Mouse (Mus musculus): ENCODE results near the gene Pilra. TPM values are rescaled to one million over a fixed set of nuclear protein-coding genes. Genes with fewer than 3 reads are reported as not detected.
"Not testable (repeated sequence)": the region's sequence is repeated elsewhere in the genome, so short reads cannot be mapped to it uniquely, and the experiment has no call there.

Gene Pilra
- polyA plus RNA-seq, 1 experiment from 2014 or later: 0.29 TPM

DNA sequence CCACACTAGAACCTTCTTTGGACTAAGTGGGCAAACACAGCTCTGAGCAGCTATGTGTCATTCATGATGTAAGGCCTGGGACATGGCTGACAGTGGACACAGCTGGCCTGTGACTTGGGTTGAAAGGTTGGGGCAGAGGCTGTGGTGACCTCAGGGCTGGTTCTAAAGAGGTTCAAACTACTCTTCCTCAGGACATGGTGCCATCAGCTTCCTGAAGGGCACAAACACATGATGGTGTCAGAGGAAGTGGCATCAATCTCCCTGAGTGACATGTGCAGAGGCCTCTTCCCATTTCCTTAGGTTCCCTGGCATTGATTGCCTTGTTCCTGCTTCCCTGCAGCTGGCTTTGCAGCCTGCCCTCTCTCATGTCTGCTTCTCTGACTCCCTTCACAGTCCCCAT is 1.0 kb upstream of the Pilra start:
- not testable (repeated sequence) for H3K36me3 ChIP-seq; H3K27ac ChIP-seq; DNase-seq (ENCODE audit: low spot score); H3K4me1 ChIP-seq (replicated peaks); H3K9me3 ChIP-seq; H3K27me3 ChIP-seq (ENCODE audit: insufficient read depth, poor library complexity, severe bottlenecking); H3K4me3 ChIP-seq

- Histone ChIP-seq H3K36me3 (no peaks in the 10 kb centered on the region), H3K9me3 (no peaks in the 10 kb centered on the region), H3K4me3 (no peak overlapping the region), H3K4me1 (replicated peaks) (no peaks in the 10 kb centered on the region), H3K27ac (no peak overlapping the region), H3K27me3 (ENCODE audit: insufficient read depth, poor library complexity, severe bottlenecking) (no peaks in the 10 kb centered on the region)
- no peak for DNase-seq (ENCODE audit: low spot score)
Measured at GRCm38 (mm10) chr5:137836611-137837010, 530 bp upstream of the Pilra start.

DNA sequence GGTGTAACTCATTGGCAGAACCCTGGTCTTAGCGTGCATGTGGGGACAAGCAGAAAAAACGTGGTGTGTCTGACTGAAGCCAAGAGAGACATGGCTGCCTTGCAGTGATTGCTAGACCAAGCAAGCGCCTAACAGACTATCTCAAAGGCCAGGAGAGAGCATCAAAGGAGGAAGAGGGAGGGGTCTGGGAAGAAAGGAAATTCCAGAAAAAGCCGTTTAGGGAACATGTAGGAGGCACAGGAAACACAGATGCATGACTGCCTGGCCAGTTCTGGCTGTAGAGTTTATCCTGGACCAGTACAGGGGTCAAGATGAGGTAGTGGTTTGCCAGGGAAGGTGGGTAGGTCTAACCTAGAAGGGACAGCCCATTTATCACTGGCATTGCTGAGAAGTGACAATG is 2.6 kb downstream of the Pilra start:
- H3K4me1 ChIP-seq (replicated peaks): no peaks in the 10 kb centered on the region
- no peaks in the 10 kb centered on the region for H3K9me3 ChIP-seq
- no peaks in the 10 kb centered on the region for H3K36me3 ChIP-seq
- H3K4me3 ChIP-seq: no peak overlapping the region
- H3K27me3 ChIP-seq (ENCODE audit: insufficient read depth, poor library complexity, severe bottlenecking): no peaks in the 10 kb centered on the region
- no peak for DNase-seq (ENCODE audit: low spot score)
- 63% methylated on average over 4 of the region's 4 CpGs for WGBS
- H3K27ac ChIP-seq: no peak overlapping the region

- 77% methylated on average over 6 of the region's 6 CpGs for WGBS
Measured at GRCm38 (mm10) chr5:137831506-137831905, 4.6 kb downstream of the Pilra start.

GRCm38 (mm10) chr5:137831106-137831505 is 5.0 kb downstream of the Pilra start:
- H3K27me3 ChIP-seq (ENCODE audit: insufficient read depth, poor library complexity, severe bottlenecking): no peaks in the 10 kb centered on the region
- H3K4me3 ChIP-seq: no peak overlapping the region
- DNase-seq (ENCODE audit: low spot score): no peak
- H3K27ac ChIP-seq: no peak overlapping the region
- no peaks in the 10 kb centered on the region for H3K9me3 ChIP-seq
- no peaks in the 10 kb centered on the region for H3K4me1 ChIP-seq (replicated peaks)
- no peaks in the 10 kb centered on the region for H3K36me3 ChIP-seq
- 90% methylated on average over 4 of the region's 4 CpGs for WGBS

More at GRCm38 (mm10) chr5:137831506-137831905, 4.6 kb downstream of the Pilra start:
- H3K4me1 ChIP-seq (replicated peaks): no peaks in the 10 kb centered on the region
- no peaks in the 10 kb centered on the region for H3K9me3 ChIP-seq
- DNase-seq (ENCODE audit: low spot score): no peak
- no peak overlapping the region for H3K4me3 ChIP-seq
- H3K27me3 ChIP-seq (ENCODE audit: insufficient read depth, poor library complexity, severe bottlenecking): no peaks in the 10 kb centered on the region
- no peak overlapping the region for H3K27ac ChIP-seq
- H3K36me3 ChIP-seq: no peaks in the 10 kb centered on the region

- Histone ChIP-seq H3K27ac (no peak overlapping the region), H3K27me3 (ENCODE audit: insufficient read depth, poor library complexity, severe bottlenecking) (no peaks in the 10 kb centered on the region), H3K9me3 (no peaks in the 10 kb centered on the region), H3K36me3 (no peaks in the 10 kb centered on the region), H3K4me1 (replicated peaks) (no peaks in the 10 kb centered on the region), H3K4me3 (no peak overlapping the region)
- no peak for DNase-seq (ENCODE audit: low spot score)
- 88% methylated on average over 7 of the region's 7 CpGs for WGBS
Measured at GRCm38 (mm10) chr5:137830238-137830637, 5.8 kb downstream of the Pilra start.

DNA sequence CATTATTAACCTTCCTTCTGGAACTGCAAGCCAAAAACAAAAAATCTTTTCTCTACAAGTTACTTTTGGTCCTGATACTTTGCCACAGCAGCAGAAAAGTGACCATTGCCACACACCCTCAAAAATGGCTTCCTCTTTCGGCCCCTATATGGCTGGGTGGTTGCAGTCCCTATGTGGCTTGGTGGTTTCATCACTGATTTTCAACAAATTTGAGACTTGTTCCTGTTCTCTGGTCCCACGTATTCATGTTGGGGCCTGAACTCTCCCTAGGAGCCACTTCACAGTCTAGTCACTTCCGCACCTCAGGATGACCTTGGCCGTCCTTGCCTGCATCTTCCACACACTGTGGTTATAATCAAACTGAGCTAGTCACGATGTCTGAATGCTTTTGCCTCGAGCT is 7.4 kb downstream of the Pilra start:
- Histone ChIP-seq H3K27ac (no peak overlapping the region), H3K4me3 (no peak overlapping the region), H3K9me3 (no peaks in the 10 kb centered on the region), H3K4me1 (replicated peaks) (no peaks in the 10 kb centered on the region), H3K36me3 (no peaks in the 10 kb centered on the region), H3K27me3 (ENCODE audit: insufficient read depth, poor library complexity, severe bottlenecking) (no peaks in the 10 kb centered on the region)
- no peak for DNase-seq (ENCODE audit: low spot score)
- WGBS: 91% methylated on average over 6 of the region's 6 CpGs

- Histone ChIP-seq H3K27me3 (ENCODE audit: insufficient read depth, poor library complexity, severe bottlenecking) (no peaks in the 10 kb centered on the region), H3K27ac (no peak overlapping the region), H3K36me3 (no peaks in the 10 kb centered on the region), H3K4me1 (replicated peaks) (0 out of 2 replicates have a peak, but pooled peaks cover 3% of the 10 kb centered on the region), H3K9me3 (no peaks in the 10 kb centered on the region), H3K4me3 (no peak overlapping the region)
- DNase-seq (ENCODE audit: low spot score): no peak
- WGBS: 67% methylated on average over 7 of the region's 7 CpGs
Measured at GRCm38 (mm10) chr5:137826421-137826820, 9.7 kb downstream of the Pilra start.

DNA sequence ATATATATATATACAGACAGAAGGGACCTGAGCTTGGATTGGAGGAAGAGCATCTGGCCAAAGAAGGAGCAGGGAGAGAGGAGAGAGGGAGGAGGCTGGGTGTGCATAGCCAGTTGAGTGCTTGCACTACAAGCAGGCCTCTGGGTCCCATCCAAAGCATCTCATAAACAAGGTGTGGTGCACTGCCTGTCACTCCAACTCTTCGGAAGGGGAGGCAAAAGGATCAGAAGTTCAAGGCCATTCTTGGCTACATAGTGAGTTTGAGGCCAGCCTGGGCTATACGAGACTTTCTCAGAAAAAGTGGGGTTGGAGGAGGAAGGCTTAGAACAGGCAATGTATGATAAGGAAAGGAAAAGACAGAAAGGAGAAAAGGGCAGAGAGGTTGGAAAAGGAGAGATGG is 10.1 kb downstream of the Pilra start:
- Histone ChIP-seq H3K4me3 (no peak overlapping the region), H3K9me3 (no peaks in the 10 kb centered on the region), H3K27ac (no peak overlapping the region), H3K27me3 (ENCODE audit: insufficient read depth, poor library complexity, severe bottlenecking) (no peaks in the 10 kb centered on the region), H3K36me3 (no peaks in the 10 kb centered on the region), H3K4me1 (replicated peaks) (0 out of 2 replicates have a peak, but pooled peaks cover 3% of the 10 kb centered on the region)
- 81% methylated on average over 2 of the region's 2 CpGs for WGBS
- DNase-seq (ENCODE audit: low spot score): no peak

DNA sequence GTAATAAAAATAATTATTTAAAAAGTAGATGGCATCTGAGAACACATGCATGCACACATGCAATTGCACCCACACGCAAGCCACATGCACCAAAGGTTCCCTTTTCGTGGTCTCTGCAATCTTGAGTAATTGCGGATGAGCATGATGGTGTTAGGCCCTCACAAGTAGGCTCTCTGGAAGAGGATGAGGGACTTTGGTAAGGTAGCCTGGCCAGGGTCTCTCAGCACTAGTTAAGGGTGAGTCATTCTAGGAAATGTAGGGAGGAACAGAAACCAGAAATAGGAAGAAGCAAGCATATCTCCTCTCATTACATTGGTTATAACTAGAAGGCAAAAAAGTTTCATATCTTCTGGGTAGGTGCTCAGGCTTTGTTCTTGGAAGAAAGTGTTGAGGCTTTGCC is 11.1 kb downstream of the Pilra start:
- Histone ChIP-seq H3K27me3 (ENCODE audit: insufficient read depth, poor library complexity, severe bottlenecking) (no peaks in the 10 kb centered on the region), H3K9me3 (no peaks in the 10 kb centered on the region), H3K4me3 (no peak overlapping the region), H3K4me1 (replicated peaks) (0 out of 2 replicates have a peak, but pooled peaks cover 3% of the 10 kb centered on the region), H3K27ac (no peak overlapping the region), H3K36me3 (no peaks in the 10 kb centered on the region)
- no peak for DNase-seq (ENCODE audit: low spot score)
- WGBS: 94% methylated on average over 3 of the region's 3 CpGs

GRCm38 (mm10) chr5:137823455-137824045 is 12.5 kb downstream of the Pilra start:
- H3K27me3 ChIP-seq (ENCODE audit: insufficient read depth, poor library complexity, severe bottlenecking): no peaks in the 10 kb centered on the region
- no peak overlapping the region for H3K27ac ChIP-seq
- H3K9me3 ChIP-seq: no peaks in the 10 kb centered on the region
- no peak for DNase-seq (ENCODE audit: low spot score)
- H3K4me3 ChIP-seq: no peak overlapping the region
- H3K36me3 ChIP-seq: no peaks in the 10 kb centered on the region
- 83% methylated on average over 6 of the region's 6 CpGs for WGBS
- 0 out of 2 replicates have a peak, but pooled peaks cover 3% of the 10 kb centered on the region for H3K4me1 ChIP-seq (replicated peaks)

GRCm38 (mm10) chr5:137822602-137823001 is 13.5 kb downstream of the Pilra start:
- Histone ChIP-seq H3K27me3 (ENCODE audit: insufficient read depth, poor library complexity, severe bottlenecking) (no peaks in the 10 kb centered on the region), H3K9me3 (no peaks in the 10 kb centered on the region), H3K27ac (no peak overlapping the region), H3K36me3 (no peaks in the 10 kb centered on the region), H3K4me3 (no peak overlapping the region), H3K4me1 (replicated peaks) (0 out of 2 replicates have a peak, but pooled peaks cover 3% of the 10 kb centered on the region)
- DNase-seq (ENCODE audit: low spot score): no peak
- 92% methylated on average over 1 of the region's 1 CpGs for WGBS

DNA sequence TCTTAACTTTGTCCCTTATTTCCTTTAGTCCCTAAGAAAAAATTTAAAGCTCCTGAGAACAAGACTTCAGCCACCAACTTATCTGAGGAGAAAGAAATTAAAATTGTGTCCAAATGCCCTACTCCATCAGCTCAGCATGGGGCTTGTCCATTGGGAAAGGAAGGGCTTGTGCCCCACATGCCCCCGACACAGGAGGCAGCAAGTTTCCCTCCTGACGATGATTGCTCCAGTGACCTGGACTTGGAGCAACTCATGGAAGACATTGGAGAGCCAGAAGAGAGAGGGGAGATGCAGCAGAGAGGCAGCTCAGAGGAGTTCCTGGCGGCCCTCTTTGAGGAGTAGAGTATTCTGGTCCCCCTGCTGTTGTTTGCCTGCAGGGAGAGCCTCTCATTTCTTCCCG is 14.0 kb downstream of the Pilra start:
- H3K4me1 ChIP-seq (replicated peaks): 0 out of 2 replicates have a peak, but pooled peaks cover 3% of the 10 kb centered on the region
- no peaks in the 10 kb centered on the region for H3K36me3 ChIP-seq
- WGBS: 69% methylated on average over 4 of the region's 4 CpGs
- H3K27ac ChIP-seq: no peak overlapping the region
- no peaks in the 10 kb centered on the region for H3K9me3 ChIP-seq
- no peaks in the 10 kb centered on the region for H3K27me3 ChIP-seq (ENCODE audit: insufficient read depth, poor library complexity, severe bottlenecking)
- DNase-seq (ENCODE audit: low spot score): no peak
- H3K4me3 ChIP-seq: no peak overlapping the region

Data from hindbrain, embryonic 10.5 days (tissue).